Mouse (Mus musculus) small intestine, adult 2 months (tissue): ENCODE results near the gene Fer.

Source experiments
- CTCF ChIP-seq: fragments of 200-500 bp; IDR thresholded peaks from 2 replicates; pipeline ENCODE4 v1.5.1; 2012; ENCODE audit warnings: low read depth, mild to moderate bottlenecking, control low read depth, inconsistent platforms, low read length, moderate library complexity, mixed read lengths; ENCODE audit not compliant: insufficient replicate concordance, insufficient read length; ENCODE audit errors: extremely low read depth
- POLR2A ChIP-seq: fragments of 200-500 bp; IDR thresholded peaks from 2 replicates; pipeline ENCODE4 v1.6.1; 2012; ENCODE audit warnings: low read depth, mild to moderate bottlenecking, control low read depth, inconsistent platforms, low read length, moderate library complexity

DNA sequence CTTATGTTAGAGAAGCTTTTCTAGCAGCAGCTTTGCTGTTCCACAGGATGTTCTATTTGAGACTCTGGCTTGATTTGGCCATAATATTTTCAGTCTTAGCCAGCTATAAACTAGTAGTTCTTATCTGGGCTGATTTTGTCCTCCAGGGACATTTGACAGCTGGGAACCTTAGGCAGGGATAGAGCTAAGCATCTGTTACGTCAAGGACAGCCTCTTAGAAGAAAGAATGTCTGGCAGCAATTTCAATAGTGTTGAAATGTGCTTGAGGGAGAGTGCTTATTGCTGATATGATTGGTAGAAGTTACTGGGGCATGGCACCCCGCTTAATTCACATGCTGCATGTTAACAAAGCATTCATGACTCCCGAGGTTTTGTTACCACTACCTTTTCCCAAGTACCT, 62.7 kb downstream of the Fer start:
- no peak for TF ChIP-seq CTCF
- no peak for TF ChIP-seq POLR2A
